Mouse (Mus musculus) WW6 (cell line): ENCODE measurements at regions not wholly inside any gene's neighbourhood (a gene's known extent, or its start where the extent isn't known, plus 50 kb on each side); places are given as distances from the start of the nearest gene placed in this dataset.

Source experiments
- DNase-seq: peaks from one replicate; pipeline ENCODE4 v3.0.0-alpha.2; 2013; ENCODE audit warnings: low read depth, low spot score

DNA sequence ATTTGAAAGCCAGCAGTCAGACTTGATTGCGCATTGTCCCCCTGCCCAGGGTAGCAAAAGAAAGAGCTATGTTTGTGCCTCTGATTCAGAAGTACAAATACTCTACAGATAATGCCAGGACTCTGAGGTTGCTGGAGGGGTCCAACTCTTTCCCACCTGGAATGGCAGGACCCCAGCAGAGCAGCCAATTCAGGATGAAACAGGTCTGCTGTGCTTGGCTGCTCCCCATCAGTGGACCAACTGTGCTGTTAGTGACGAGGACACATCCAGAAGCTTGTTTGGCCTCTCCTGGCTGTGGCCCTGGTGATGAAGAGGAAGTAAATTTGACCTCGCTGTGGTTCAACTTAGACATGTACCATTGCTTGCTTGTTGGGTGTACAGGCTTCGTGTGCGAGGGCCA lies 437.8 kb downstream of the Prdm2 start:
- DNase-seq = no peak

DNA sequence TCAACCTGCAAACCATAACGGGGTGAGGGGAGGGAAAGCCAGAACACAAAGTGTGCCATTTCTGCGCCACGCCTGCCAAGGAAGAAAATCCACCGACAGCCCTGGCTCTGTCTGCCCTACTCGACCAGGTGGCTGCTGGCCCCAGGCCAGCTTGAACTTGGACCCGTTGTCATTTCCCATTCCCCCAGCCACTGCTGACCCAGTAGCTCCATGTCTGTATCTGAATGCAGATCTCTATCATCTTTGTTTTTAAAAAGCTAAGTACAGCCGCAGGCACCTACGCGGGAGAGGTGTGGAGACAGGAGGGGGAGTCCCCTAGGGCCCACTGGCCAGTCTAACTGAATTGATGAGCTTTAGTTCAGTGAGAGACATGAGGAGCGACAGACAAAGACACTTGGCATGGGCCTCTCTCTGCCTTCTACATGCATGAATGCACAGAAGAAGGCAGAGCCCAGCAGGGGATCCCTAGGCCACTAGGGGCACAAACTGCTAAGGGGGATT lies 439.1 kb downstream of the Prdm2 start:
- DNase-seq = no peak

DNA sequence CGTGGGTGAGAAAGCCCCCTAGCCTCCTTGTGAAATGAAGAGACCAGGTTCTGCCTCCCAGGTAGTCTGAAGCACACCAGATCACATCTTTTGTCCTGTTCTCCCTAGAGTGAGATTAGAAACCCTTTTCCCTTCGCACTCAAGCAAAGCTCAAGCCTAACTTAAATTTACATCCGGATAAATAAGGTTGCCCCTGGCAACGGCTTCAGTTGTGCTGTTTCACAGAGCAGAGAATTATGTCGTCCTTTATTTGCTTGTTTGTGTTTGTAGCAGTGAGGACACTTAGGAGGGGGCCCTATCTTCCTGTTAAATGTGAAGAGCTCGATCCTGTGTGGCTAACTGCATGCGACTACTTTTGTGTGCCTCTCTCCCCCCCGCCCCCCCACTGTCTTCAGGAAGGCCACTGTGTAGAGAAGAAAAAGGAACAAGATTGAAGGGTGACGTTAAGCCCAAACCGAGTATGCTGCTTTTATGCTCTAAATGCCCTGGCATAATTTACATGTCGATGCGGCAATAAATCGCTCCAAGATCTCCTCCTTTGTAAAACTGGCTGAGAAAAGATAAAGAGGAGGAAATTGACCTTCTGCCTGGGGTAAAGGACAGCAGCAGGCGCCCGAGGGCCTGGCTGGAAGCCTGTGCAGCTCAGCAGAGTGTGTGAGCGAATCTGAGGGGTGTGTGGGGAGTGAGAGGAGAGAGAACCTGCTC lies 439.9 kb downstream of the Prdm2 start:
- peak; percentile 18 for DNase-seq

DNA sequence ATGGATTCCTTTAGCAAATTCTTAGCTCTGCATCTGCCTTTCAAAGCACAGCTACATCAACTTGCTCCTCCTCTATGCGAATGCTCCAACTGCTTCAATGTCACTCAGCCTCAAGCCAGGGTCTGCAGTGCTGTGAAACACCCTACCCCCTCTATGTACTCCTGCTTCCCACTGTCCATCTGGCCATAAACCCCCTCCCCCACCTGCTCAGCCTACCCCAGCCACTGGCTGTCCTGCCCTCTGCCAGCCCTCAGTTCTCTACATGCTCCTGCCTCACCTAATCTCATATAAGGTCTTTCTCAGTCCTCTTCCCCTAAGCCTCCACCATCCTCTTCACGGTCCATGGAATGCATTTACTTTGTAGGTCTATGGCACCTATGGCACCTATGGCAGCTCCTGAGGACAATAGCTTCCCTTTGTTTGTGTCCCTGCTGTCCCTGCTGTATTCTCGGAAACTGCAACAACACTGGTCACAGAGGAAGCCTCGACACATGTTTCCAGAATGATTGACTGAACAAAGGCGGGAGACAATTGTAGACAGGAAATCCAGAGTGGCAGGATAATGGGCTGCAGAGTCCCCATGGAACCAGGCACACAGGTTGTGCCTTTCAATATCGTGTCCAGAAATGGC lies 441.2 kb downstream of the Prdm2 start:
- no peak for DNase-seq

DNA sequence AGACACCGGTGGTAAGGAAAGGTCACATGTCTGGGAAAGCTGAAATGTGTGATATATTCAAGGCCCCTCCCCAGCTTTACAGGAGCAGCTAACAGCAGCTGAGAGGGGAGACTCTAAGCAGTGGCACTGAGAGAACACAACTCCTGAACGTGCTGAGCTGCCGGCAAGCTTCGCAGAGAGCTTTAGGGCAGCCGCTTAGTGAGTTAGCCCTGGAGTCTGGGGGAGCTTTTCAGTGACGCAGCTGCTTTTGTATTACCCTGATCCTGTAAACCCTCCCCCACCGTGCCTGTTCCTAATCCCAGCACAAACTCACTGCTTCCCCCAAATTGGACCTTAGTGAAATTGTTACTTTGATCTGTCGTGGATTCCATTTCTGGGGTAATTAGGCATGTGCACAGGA lies 442.6 kb downstream of the Prdm2 start:
- DNase-seq = no peak

DNA sequence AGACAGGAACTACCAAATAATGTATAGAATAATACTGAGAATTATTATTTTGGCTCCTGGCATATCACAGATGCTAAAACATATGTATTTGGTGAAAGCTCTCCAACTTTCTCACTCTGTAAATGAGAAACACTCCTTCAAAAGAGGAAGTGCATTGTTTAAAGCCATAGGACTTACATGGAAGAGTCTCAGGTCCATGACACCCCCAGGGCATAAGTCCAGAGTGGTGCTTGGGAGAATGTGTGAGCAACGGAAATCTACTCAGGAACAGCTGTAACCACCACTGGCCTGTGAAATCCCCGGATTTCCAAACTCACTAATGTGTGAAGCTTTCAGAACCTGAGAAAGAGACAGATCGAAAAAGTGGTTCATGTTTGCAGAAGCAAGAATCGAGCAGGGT lies 445.1 kb downstream of the Prdm2 start:
- no peak for DNase-seq

DNA sequence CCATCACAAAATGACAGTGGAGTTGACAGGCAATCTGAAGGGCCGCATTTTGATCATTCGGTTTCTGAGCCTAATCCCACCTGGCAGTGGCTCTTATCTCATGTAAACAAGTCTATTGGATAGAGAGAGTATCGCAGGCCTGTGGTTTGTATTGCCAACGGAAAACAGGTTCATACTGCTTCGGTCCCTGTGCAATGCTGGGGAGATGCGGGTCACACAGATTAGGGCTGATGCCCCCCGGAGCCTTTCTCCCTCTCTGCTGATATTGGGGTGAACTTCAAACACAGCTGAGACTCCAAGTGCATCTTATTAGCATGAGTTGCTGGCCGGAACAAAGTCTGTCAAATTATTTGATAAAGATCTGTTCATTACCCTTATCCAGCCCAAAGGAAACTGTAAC lies 451.2 kb downstream of the Prdm2 start:
- no peak for DNase-seq

DNA sequence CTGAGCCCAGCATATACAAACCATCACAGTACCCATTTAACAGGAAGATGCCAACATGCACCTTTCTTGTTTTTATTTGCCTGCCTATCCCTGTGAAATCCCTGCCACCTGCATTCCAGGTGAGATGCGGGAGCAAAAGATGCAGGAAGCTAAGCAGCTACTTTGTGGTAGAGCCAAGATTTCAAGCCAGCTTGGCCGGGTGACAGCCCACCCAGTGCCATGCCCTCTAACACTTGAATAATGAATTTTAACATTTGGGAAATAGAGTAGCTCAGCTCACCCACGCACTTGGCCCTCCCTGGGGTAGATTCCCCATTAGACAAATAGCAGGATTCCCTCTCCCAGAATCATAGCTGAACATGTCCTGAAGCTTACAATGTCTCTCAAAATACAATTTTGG lies 454.7 kb downstream of the Prdm2 start:
- DNase-seq = no peak

DNA sequence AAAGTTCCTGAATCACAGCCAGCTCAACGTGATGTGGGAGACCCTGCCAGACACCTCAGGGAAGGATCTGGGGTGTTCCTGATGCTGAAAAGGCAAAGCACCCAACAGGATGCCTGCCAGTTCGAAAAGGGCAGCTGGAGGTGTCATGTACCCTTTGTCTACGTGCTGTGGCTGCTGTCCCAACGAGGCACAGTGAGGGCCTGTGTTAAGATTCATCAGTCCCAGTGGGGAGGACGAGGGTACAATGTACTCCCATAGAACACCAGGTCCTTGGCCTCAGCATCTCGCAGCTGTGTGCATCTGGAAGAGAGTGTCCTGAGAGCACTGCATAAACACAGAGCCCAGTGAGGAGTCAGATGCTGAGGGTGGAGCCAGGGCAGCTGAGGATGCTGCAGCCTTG lies 456.5 kb downstream of the Prdm2 start:
- DNase-seq = no peak

DNA sequence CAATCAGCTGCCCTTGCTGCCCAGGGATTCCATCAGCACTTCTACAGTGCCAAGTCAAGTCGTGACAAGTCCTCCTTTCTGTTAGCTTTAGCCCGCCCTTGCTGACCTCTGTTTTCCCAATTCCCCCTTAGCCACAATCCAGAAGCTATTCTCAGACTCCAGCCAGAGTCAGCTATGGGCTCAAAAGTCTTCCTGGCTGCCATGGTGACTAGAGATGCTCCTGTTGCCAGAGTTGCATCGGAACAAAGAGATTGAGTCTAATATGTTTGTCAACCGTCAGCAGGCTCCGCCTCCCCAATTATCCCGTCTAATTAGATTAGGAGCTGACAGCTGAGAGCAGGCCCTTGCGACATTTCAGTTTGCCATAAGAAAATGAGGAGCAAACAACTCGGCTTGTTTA lies 462.9 kb downstream of the Prdm2 start:
- DNase-seq = no peak

DNA sequence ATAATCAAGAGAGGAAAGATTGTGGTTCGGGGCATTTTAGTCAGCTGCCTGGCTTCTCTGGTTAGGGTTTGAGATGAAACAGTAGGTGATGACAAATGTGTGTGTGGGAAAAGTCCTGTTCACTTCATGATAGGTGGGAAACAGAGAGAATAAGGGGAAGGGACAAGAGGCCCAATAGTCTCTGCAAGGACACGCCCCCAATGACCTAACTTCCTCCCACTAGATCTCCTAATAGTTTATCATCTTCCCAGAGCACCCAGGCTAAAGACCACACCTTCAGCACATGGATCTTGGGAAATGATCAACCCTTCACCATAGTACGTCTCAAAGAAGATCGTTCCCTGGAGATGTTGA lies 484.3 kb upstream of the Kazn start:
- DNase-seq = no peak

DNA sequence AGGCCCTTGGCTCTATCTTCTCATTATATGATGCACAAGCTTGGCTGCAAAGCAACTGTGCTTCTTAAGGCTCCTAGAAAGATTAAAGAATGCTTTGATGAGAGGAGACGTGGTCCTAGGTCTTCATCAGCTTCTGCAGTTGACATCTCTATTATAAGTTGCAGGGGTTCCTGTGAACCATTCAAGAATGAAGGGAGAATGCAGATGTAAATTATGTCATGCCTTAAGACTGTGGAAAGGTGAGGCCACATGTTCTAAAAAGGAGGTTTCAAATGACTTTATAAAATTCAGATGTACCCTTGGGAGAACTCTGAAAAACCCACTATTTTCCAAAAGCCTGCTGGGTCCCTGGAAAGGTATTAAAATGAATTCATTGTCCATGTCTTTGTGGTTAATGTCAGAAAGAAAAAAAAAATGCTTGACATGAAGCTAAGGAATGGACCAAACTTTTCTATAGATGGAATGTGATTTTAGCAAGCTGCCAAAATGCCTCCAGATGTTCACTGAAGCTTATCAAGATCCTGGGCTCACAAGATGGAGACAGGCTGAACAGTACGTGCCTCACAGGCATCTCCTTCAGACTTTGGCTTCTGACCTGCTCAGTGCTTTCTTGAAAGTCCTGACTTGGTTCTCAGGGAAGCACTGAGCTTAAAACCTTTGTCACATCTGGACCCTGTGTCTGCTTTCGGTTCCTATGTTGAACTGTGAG lies 483.8 kb upstream of the Kazn start:
- DNase-seq = no peak

DNA sequence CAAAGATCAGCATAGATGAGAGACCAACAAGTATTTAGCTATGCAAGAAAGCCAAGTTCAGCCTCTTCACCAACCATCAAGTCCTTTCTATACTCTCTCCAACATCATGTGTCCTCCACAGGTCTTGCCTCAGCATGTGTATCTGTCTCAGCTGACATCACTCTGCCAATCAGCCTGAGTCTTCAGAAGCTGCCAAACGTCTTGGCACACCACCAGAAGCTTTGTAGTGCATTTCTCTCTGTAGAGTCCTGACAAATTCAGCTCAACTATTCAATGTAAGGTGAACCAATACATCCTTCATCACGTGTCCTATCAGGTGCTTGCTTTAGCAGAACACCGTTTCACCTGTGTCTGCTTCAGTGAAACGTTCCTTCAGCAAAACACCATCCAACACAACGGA lies 462.4 kb upstream of the Kazn start:
- no peak for DNase-seq

DNA sequence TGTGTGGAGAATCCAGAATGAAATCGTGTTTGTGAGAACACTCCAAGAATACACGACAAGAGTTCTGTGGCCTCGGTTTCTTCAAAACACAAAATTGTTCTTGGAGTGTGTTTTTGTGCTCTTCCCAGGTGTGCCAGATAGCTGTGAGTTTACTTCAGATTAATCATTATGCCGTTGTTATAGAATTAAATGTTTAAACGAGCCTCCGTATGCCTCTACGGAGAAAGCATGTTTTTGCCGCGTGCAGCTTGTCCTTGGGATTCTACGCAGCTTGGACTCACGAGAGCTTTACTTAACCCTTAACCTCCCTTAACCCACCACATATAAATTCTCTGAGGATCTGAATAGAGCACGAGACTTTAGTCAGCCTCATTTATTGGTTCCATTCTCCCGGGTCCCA lies 455.7 kb upstream of the Kazn start:
- DNase-seq = no peak

DNA sequence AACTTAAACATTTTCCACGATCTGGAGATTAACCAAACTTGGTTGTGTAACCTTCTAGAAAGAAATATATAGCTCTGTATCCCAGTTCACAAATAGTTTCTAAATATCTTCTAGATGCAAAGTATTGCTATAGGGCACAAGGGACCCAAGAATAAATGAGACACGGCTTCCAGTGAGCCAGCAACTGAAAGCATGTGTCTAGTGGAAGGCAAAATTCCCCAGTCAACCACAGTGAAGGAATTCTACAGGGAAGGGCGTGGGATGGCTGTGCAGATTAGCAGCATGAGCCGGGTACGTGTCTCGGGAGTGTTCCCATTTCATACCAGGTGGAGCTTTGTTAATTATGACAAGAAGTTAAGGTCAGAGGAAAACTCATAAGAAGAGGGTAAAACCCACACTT lies 449.0 kb upstream of the Kazn start:
- no peak for DNase-seq

DNA sequence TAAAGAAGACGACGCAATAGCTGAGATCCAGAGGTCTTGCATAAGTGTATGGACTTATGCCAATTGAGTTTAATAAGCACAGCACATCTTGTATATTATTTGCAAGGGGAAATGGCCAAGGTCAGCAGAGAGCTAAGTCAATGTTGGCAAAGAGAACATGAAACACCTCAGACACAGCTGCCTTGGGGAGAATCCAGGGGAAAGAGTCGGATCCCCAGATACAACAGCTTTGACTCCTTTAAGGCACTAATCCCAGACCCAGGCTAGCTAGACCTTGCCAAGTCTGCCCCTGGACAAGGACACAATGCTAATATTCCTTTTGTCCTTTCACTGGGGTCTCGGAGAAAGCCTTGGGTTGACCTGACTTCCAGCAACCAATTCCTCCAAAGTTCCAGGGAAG lies 438.2 kb upstream of the Kazn start:
- no peak for DNase-seq

DNA sequence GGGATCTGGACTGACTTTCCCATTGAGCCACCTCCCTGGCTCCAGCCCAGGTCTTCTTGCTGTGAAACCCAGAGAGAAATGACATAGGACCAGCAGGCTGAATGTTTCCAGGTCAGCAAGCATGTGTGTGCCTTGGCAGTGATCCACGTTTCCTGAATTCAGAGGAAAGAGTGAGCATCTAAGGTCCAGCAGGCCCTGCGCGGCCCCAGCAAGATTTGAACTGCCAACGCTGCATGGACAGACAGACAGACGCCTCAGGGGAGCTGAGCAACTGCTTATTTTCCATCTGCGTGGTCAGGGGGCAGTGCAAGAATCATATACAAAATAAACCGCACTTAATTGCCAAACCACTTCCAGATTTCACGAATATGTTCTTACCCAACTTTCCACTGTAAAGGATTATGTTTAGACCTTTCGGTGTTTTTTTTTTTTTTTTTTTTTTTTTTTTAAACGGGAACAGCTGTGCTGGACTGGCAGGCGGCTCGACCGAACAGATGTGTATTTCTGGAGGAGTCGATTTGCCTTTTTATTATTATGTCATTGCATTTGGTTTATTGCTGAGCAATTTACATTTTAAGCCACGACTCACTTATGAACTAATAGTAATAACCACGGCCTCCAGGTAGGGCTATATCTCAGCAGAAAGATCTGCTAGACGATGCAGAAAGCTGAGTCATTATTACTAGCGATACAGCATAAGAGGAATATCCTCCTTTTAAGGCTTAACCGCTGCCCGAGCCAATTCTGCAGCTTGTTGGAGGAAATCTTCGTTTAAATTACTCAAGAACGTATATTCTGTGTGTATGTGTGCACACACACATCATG lies 435.7 kb upstream of the Kazn start:
- no peak for DNase-seq

DNA sequence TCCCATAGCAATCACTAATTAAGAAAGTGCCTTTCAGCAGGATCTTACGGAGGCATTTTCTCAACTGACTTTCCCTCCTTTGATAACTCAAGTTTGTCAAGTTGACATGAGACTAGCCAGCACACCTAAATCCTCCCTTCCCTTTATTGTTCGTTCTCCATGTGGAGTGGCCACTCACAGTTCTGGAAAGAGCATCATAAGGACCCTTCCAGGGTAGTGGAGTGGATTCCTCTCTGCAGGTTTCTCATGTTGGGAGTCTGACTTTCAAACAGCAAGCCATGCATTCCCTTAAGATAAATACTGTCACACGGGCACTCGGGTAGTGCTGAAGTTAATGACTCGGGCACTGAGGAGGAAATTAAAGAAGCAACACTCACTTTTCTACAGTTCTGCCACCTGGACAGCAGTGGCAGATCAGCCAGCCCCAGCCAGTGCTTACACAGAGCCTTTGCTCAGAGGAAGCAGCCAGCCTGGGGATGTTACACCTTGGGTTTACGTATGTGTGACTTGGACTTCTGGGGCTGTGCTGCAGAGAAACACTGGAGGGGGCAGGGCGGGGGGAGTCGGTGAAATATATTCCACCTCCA lies 432.8 kb upstream of the Kazn start:
- DNase-seq = no peak

DNA sequence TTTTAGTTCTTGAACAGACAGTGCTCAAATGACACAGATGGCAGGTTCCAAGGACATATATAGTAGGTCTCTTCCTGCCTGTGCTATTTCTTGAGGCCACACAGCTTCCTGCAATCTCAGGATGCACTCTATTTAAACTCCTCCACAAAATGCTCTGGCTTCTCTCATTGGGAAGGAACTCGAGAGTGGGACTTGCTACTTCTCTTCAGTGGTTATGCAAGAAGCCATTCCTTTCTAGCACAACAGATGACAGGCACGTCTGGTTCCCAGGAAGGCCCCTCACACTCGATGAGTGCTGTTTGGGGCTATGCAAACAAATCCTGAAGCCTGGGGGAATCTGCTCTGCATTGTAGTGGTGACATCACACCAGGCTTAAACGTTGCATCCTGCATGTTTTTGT lies 425.6 kb upstream of the Kazn start:
- no peak for DNase-seq

DNA sequence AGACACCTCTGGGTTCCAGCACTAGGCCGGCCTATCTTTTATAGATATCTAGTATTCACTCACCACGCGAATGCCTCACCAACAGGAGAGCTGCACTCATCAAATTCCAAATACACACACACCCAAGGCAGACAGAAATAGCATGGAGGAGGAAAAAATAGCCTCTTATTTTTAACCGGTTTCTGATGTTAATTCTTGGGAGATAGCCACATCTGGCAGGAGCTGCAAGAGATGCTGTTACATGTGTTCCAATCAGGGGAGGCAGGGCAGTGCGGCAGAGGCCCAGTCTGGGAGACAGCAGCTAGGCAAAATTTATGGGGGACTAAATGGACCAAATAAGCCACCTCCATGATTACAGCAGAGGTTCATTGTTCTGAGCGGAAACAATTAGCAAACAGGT lies 419.0 kb upstream of the Kazn start:
- DNase-seq = no peak

DNA sequence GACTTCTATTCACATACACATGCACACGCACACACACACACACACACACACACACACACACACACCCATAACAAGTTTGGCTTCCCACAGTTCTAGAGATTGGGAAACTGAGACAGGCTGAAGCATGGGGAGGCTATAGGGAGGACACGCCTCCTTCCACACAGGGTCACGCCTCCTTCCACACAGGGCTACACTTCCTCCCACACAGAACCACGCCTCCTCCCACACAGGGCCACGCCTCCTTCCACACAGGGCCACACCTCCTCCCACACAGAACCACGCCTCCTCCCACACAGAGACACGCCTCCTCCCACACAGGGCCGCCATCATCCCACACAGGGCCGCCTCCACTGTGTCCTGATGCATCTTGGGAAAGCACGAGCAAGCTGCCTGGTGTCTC lies 401.9 kb upstream of the Kazn start:
- peak; percentile 18 for DNase-seq

DNA sequence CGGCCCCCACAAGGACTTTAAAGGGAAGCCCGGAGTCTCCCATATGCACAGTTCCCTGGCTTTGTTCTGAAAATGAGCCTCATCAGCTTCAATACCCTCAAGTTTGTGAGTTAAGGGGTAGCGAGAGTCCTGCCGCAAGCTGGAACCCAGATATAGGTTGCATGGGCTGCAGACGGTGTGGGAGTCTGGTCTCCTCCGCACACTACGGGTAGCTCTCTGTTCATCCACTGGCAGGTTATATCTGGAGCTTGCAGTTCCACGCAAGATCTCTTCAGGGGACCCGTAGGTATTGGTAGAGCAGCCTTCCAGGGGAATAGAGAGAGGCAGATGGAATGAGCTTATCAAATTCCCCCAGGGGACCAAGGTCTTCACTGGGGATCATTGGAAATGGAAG lies 400.1 kb upstream of the Kazn start:
- no peak for DNase-seq
